Mouse (Mus musculus) MEL (cell line): ENCODE data around the gene Gm20721. TPM values are rescaled to one million over a fixed set of nuclear protein-coding genes. Genes with fewer than 3 reads are reported as not detected.
A peak's percentile ranks its signal among the peaks of the same experiment; 100 is the strongest.

Experiments
- DNase-seq: peaks from one replicate; pipeline ENCODE4 v3.0.0; 2011; ENCODE audit warnings: low read depth, low spot score
- H3K27ac ChIP-seq: 2 replicates; pipeline ENCODE4 v1.5.1; 2012; ENCODE audit warnings: low read depth, mild to moderate bottlenecking, control low read depth, low read length, moderate library complexity; ENCODE audit not compliant: control insufficient read depth
- H3K27me3 ChIP-seq, 2 experiments: fragments of 150-350 bp in 1 of 2; sonication (generic) in 1 of 2; 2 replicates each; pipeline ENCODE4 v1.6.1; 2012; ENCODE audit warnings: low read length in 2 of 2, mild to moderate bottlenecking in 2 of 2, improper control_type of control experiment in 1 of 2, moderate library complexity in 1 of 2; ENCODE audit not compliant: insufficient read depth in 2 of 2, control insufficient read depth in 1 of 2
- H3K36me3 ChIP-seq, 2 experiments: 2 replicates each; pipeline ENCODE4 v1.6.1; 2012 to 2014; ENCODE audit warnings: low read length in 2 of 2, improper control_type of control experiment in 1 of 2, inconsistent platforms in 1 of 2, mild to moderate bottlenecking in 1 of 2; ENCODE audit not compliant: insufficient read depth in 2 of 2, control insufficient read depth in 1 of 2
- H3K4me1 ChIP-seq, 2 experiments: fragments of 150-350 bp in 1 of 2; sonication (generic) in 1 of 2; 2 replicates each; pipeline ENCODE4 v1.6.1; 2012; ENCODE audit warnings: low read length in 2 of 2, improper control_type of control experiment in 1 of 2, mild to moderate bottlenecking in 1 of 2; ENCODE audit not compliant: insufficient read depth in 2 of 2, control insufficient read depth in 1 of 2
- H3K4me3 ChIP-seq, 2 experiments: fragments of 150-350 bp in 1 of 2; sonication (generic) in 1 of 2; 2 replicates each; pipeline ENCODE4 v1.5.1; 2012; ENCODE audit warnings: low read depth in 2 of 2, low read length in 2 of 2, mild to moderate bottlenecking in 2 of 2, moderate library complexity in 2 of 2, control low read depth in 1 of 2, improper control_type of control experiment in 1 of 2; ENCODE audit not compliant: control insufficient read depth in 1 of 2, insufficient read depth in 1 of 2
- H3K79me2 ChIP-seq: 2 replicates; pipeline ENCODE4 v1.6.1; 2012; ENCODE audit warnings: mild to moderate bottlenecking, low read length, moderate library complexity; ENCODE audit not compliant: control insufficient read depth, poor library complexity, insufficient read depth
- H3K9ac ChIP-seq: 2 replicates; pipeline ENCODE4 v1.6.1; 2012; ENCODE audit warnings: low read depth, mild to moderate bottlenecking, control low read depth, low read length, moderate library complexity; ENCODE audit not compliant: control insufficient read depth, poor library complexity, severe bottlenecking
- H3K9me3 ChIP-seq: fragments of 150-350 bp; sonication (generic); replicated peaks from 2 replicates; pipeline ENCODE4 v1.6.1; 2012; ENCODE audit warnings: mild to moderate bottlenecking, low read length, improper control_type of control experiment, moderate library complexity; ENCODE audit not compliant: insufficient read depth
- CHD1 ChIP-seq: IDR thresholded peaks from 2 replicates; pipeline ENCODE4 v1.6.1; 2012; ENCODE audit warnings: low read depth, mild to moderate bottlenecking, inconsistent platforms, low read length, improper control_type of control experiment
- CTCF ChIP-seq, 3 experiments: IDR thresholded peaks in 2 of 3; conservative IDR thresholded peaks in 1 of 3; 2 replicates each; pipeline ENCODE4 v1.5.1; 2011 to 2012; ENCODE audit warnings: low read length in 3 of 3, low read depth in 2 of 3, mild to moderate bottlenecking in 2 of 3, improper control_type of control experiment in 1 of 3, inconsistent platforms in 1 of 3, mixed read lengths in 1 of 3, moderate library complexity in 1 of 3; ENCODE audit not compliant: control insufficient read depth in 1 of 3, insufficient read depth in 1 of 3, poor library complexity in 1 of 3, severe bottlenecking in 1 of 3
- EP300 ChIP-seq, 2 experiments: IDR thresholded peaks; 2 replicates each; pipeline ENCODE4 v1.6.1; 2011; ENCODE audit warnings: improper control_type of control experiment in 2 of 2, low read length in 2 of 2, low read depth in 1 of 2, mild to moderate bottlenecking in 1 of 2
- ETS1 ChIP-seq: IDR thresholded peaks from 2 replicates; pipeline ENCODE4 v1.6.1; 2012; ENCODE audit warnings: low read depth, mild to moderate bottlenecking, inconsistent platforms, low read length, improper control_type of control experiment, moderate library complexity
- KAT2A ChIP-seq: conservative IDR thresholded peaks from 2 replicates; pipeline ENCODE4 v1.6.1; 2012; ENCODE audit warnings: low read depth, low read length, improper control_type of control experiment, inconsistent platforms
- MAX ChIP-seq: IDR thresholded peaks from 2 replicates; pipeline ENCODE4 v1.6.1; 2011; ENCODE audit warnings: low read length, improper control_type of control experiment
- MAZ ChIP-seq: IDR thresholded peaks from 2 replicates; pipeline ENCODE4 v1.6.1; 2012; ENCODE audit warnings: low read depth, mild to moderate bottlenecking, inconsistent platforms, low read length, improper control_type of control experiment
- MEF2A ChIP-seq: IDR thresholded peaks from 2 replicates; pipeline ENCODE4 v1.6.1; 2014; ENCODE audit warnings: low read depth, mild to moderate bottlenecking, inconsistent platforms, low read length, improper control_type of control experiment; ENCODE audit not compliant: poor library complexity, insufficient replicate concordance, severe bottlenecking; ENCODE audit errors: extremely low read depth
- MYB ChIP-seq: IDR thresholded peaks from 2 replicates; pipeline ENCODE4 v1.6.1; 2011; ENCODE audit warnings: mild to moderate bottlenecking, low read depth, low read length, improper control_type of control experiment
- MYC ChIP-seq: IDR thresholded peaks from 2 replicates; pipeline ENCODE4 v1.6.1; 2011; ENCODE audit warnings: low read depth, mild to moderate bottlenecking, low read length, improper control_type of control experiment, moderate library complexity
- NELFE ChIP-seq: IDR thresholded peaks from 2 replicates; pipeline ENCODE4 v1.6.1; 2011; ENCODE audit warnings: low read depth, low read length, improper control_type of control experiment
- RAD21 ChIP-seq: IDR thresholded peaks from 2 replicates; pipeline ENCODE4 v1.6.1; 2011; ENCODE audit warnings: mild to moderate bottlenecking, low read depth, low read length, improper control_type of control experiment
- RCOR1 ChIP-seq: IDR thresholded peaks from 2 replicates; pipeline ENCODE4 v1.6.1; 2012; ENCODE audit warnings: low read depth, mild to moderate bottlenecking, inconsistent platforms, low read length, improper control_type of control experiment
- SIN3A ChIP-seq: IDR thresholded peaks from 2 replicates; pipeline ENCODE4 v1.6.1; 2012; ENCODE audit warnings: low read length, improper control_type of control experiment, inconsistent platforms
- SMC3 ChIP-seq: IDR thresholded peaks from 2 replicates; pipeline ENCODE4 v1.6.1; 2011; ENCODE audit warnings: low read depth, low read length, improper control_type of control experiment
- TBP ChIP-seq: IDR thresholded peaks from 2 replicates; pipeline ENCODE4 v1.8.0; 2011; ENCODE audit warnings: low read depth, low read length, improper control_type of control experiment
- UBTF ChIP-seq: IDR thresholded peaks from 2 replicates; pipeline ENCODE4 v1.6.1; 2012; ENCODE audit warnings: low read depth, mild to moderate bottlenecking, inconsistent platforms, low read length, improper control_type of control experiment, moderate library complexity, borderline replicate concordance; ENCODE audit not compliant: insufficient read depth
- ZC3H11A ChIP-seq: IDR thresholded peaks from 2 replicates; pipeline ENCODE4 v1.6.1; 2012; ENCODE audit warnings: low read depth, mild to moderate bottlenecking, inconsistent platforms, low read length, improper control_type of control experiment
- ZKSCAN1 ChIP-seq: IDR thresholded peaks from 2 replicates; pipeline ENCODE4 v1.6.1; 2012; ENCODE audit warnings: low read depth, mild to moderate bottlenecking, inconsistent platforms, low read length, improper control_type of control experiment, moderate library complexity
- polyA plus RNA-seq, 2 experiments: library from polyadenylated mRNA; stranded (reverse) in 1 of 2; unstranded in 1 of 2; fragments of >175 nt in 1 of 2; fragments of >200 nt in 1 of 2; gene quantifications; 2 replicates each; pipeline versions ENCODE4 v1.2.1 to v1.2.4; 2012; ENCODE audit warnings: low replicate concordance in 2 of 2, low read depth in 1 of 2; ENCODE audit not compliant: insufficient read length in 2 of 2, insufficient read depth in 1 of 2, missing spikeins in 1 of 2
- total RNA-seq: library from RNA; depleted of rRNA; stranded (reverse); fragments of 300-350 nt; gene quantifications from 2 replicates; pipeline ENCODE4 v1.2.3, GENCODE M21; 2012

The Gm20721 gene
- total and polyA plus RNA-seq, 3 experiments: 34.2 to 171 TPM; not detected in 1

DNA sequence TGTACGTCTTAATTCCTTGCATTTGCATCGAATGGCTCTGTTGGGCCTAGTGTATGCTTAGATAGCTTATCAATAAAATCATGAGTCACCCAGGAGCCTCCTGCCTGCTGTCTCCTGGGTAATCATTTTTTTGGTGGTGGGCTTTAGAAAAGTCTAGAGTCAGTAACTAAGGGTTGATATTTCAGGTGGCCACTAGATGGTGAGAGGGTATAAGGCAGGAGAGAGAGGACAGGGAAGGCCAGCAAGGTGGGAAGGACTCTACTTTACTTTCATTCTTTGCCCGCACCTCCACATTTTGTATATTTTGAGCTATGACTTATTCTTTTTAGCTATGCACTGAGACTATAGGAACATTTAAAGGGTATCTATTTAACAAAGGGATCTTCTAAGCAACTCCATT is 38.6 kb downstream of the Gm20721 start:
- no peaks in the 10 kb centered on the region; a peak in 1 of 4 replicates for H3K4me1 ChIP-seq
- TF ChIP-seq UBTF (no peak), SMC3 (peak; percentile 46), RAD21 (peak; percentile 67), CTCF (IDR thresholded peaks at IDR 0.05 in 2 of 3, conservative IDR thresholded peaks at IDR 0.05 in 1 of 3; ENCODE audit: control insufficient read depth in 1 of 3, insufficient read depth in 1 of 3, low read depth in 2 of 3, low read length in 3 of 3, poor library complexity in 1 of 3, severe bottlenecking in 1 of 3) (peak; percentile 18 to 55 (median 20); a peak in 3 of 6 replicates), ZC3H11A (peak; percentile 29; the same call in 1 of the 2 replicates), TBP (no peak), ZKSCAN1 (no peak)
- no peaks in the 10 kb centered on the region for H3K9me3 ChIP-seq
- no peaks in the 10 kb centered on the region for H3K36me3 ChIP-seq
- no peak overlapping the region for H3K27ac ChIP-seq
- no peaks in the 10 kb centered on the region for H3K27me3 ChIP-seq
- no peak overlapping the region for H3K4me3 ChIP-seq
- no peaks in the 10 kb centered on the region for H3K79me2 ChIP-seq
- no peak for DNase-seq
- no peak overlapping the region for H3K9ac ChIP-seq

DNA sequence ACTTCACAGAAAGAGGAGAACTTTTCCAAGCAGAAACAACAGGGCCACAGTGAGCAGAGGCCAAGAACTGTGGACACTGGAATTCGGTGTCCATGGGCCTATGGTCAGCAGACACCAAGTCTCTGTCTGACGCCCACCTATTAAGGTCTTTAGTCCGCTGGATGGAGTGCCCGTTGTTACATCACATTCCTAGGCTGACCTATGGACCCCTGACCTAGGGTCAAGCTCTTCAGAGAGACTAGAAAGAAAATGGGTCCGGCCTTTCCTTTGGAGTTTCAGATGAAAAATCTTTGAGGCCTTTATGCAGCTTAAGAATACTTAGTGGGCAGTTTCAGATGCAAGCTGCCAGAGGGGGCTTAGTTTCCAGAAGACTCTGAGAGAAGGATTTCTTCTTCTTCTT is 40.9 kb downstream of the Gm20721 start:
- Histone ChIP-seq H3K79me2 (no peaks in the 10 kb centered on the region), H3K27me3 (no peaks in the 10 kb centered on the region), H3K9me3 (no peaks in the 10 kb centered on the region), H3K36me3 (no peaks in the 10 kb centered on the region), H3K9ac (no peak overlapping the region), H3K27ac (no peak overlapping the region), H3K4me1 (no peaks in the 10 kb centered on the region), H3K4me3 (no peak overlapping the region)
- TF ChIP-seq KAT2A (no peak), MAX (no peak), MEF2A (no peak), MYB (no peak), NELFE (no peak), MYC (no peak), EP300 (IDR thresholded peaks at IDR 0.05; ENCODE audit: low read depth in 1 of 2, low read length in 2 of 2) (no peak), CHD1 (no peak), RCOR1 (no peak), MAZ (no peak), ETS1 (no peak), SIN3A (no peak), TBP (no peak), UBTF (no peak)
- no peak for DNase-seq
